Mouse (Mus musculus) left cerebral cortex, adult 8-10 months (tissue): ENCODE data around the gene Dnajc2. TPM values are rescaled to one million over a fixed set of nuclear protein-coding genes. Genes with fewer than 3 reads are reported as not detected.
A peak's percentile ranks its signal among the peaks of the same experiment; 100 is the strongest.
"Not testable (repeated sequence)": the region's sequence is repeated elsewhere in the genome, so short reads cannot be mapped to it uniquely, and the experiment has no call there.

Experiments
- DNase-seq, 2 experiments: peaks; one replicate each; pipeline ENCODE4 v3.0.0; 2022; ENCODE audit warnings: low spot score in 2 of 2
- total RNA-seq, 4 experiments: library from RNA; stranded (reverse); gene quantifications; 2 replicates each; pipeline ENCODE4 v1.2.4; 2022

The Dnajc2 gene
- total RNA-seq, 4 experiments from 2014 or later = 33.9 to 37.9 (median 37.5) TPM

DNA sequence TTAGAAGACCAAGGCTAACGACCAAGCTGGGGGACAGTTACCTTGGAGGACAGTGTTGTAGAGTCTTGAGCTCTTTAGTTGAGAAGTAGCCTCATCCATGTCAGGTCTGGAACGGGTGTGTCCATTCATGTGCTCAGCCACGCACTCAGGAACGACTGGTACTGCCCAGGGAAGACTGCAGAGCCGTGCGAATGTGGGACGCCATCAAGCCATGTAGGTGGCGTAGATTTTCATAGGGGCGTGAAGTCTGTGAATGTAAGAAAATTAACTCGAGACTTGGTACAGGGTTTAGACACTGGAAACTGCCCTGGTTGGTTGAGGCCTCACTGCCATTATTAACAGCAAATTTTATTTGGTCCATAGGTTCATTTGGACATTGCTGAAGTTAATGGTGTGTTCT lies 41.4 kb downstream of the Dnajc2 start:
- DNase-seq = no peak

DNA sequence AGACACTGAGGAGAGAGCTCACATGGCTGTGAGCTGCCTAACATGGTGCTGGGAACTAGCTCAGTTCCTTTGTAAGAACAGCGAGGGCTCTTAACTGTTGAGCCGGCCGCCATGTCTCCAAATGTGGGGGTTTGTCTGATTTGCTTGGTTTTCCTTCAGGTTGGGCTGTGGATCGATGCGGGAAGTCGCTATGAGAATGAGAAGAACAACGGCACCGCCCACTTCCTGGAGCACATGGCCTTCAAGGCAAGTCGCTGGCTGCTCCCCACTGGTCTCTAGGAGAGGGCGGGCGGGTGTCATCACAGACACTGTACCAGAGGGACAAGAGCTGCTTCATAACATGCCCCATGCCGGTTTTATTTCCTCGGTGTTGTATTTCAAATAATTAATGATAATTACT lies 45.2 kb downstream of the Dnajc2 start:
- no peak for DNase-seq

DNA sequence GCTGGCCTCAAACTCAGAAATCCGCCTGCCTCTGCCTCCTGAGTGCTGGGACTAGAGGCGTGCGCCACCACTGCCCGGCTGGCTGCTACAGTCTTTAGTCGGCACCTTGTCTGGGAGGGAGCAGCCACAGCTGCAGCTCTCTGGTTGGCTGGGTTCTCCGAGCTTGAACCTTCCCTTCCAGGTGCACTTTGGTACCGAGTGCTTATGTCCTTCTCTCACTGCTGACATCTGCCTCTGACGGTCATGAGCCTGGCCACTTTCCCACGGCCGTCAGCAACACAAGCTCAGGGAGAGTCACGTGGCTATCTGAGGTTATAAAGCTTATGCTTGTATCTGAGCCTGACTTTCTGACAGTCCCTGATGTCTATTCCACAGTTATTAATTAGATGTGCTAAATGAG lies 45.9 kb downstream of the Dnajc2 start:
- no peak for DNase-seq

DNA sequence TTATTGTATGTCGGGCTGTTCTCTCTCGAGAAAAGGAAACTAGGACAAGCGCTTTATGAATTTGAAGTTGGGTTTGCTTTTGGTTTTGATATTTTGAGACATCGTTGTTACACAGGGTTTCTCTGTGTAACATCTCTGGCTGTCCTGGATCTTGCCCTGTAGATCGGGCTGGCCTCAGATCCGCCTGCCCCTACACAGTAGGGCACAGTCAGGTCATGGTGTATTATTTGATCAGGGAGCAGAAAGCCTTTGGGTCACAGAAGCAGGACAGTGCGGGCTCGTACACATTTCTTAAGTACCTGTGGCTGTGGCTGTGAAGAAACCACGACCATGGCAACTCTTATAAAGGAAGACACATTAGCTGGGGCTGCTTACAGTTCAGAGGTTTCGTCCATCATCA lies 47.4 kb downstream of the Dnajc2 start:
- no peak for DNase-seq

DNA sequence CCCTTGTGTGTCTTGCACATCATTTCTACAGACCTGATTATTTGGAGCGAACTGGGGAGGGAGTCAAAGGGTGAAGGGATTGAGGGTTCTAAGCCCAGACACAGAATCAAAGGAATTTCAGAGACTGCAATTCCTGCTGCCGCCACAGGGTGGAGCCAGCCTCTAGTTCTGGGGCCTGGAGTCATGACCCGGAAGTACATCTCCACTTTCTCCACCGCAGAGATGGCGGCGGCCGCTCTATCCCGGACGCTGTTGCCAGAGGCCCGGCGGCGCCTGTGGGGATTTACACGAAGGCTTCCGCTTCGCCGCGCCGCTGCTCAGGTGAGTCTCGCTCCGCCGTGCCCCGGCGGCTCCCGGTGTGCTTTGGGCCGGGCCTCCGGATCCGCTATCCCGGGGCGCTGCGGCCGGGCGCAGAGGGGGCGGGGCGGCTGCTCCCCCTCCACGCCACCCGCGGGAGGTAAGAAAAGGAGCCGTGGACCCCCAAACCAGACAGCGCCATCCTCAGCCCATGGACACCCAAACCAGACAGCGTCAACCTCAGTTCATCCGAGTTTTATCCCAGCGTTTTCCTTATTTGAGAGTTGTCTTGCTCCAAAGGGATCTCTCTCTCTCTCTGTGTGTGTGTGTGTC lies 48.0 kb downstream of the Dnajc2 start, which contains the start of gene Pmpcb:
Gene Pmpcb, plus strand, starts transcription at position 186 of the 630 bp plus-strand sequence.
- DNase-seq = peak; percentile 81 to 91

DNA sequence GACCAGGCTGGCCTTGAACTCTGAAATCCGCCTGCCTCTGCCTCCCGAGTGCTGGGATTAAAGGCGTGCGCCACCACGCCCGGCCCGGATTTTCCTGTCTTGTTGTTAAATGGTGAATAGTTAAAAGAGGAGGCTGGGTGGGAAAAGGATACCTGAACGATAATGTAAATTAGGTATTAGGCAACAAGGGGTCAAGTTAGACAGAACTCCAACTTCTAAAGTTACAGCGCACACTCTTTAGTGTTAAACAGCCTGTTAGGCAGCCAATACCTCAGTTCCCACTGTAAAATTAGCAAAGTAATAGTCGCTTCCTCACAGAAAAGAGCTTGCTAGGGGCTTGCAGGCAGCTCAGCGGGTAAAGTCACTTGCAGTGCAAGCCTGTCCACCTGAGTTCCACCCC lies 49.0 kb downstream of the Dnajc2 start:
- DNase-seq = no peak

DNA sequence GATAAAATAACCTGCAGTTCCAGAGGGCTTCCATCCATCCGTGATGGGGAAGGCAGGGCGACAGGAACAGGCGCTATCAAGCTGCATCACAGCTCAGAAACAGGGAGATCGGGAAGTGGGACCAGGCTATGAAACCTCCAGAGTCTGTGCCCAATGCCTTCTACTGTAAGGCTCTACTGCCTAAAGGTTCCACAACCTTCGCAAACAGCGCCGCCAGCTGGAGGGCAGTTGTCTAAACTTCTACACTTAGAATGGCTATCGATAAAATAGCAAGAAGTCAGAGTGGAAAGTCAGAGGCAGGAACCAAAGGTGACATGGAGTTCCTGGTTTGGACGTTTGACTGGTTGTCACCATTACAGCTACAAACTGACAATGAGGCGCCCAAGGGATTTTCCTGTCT lies 49.5 kb downstream of the Dnajc2 start:
- peak; percentile 34 to 36 for DNase-seq

DNA sequence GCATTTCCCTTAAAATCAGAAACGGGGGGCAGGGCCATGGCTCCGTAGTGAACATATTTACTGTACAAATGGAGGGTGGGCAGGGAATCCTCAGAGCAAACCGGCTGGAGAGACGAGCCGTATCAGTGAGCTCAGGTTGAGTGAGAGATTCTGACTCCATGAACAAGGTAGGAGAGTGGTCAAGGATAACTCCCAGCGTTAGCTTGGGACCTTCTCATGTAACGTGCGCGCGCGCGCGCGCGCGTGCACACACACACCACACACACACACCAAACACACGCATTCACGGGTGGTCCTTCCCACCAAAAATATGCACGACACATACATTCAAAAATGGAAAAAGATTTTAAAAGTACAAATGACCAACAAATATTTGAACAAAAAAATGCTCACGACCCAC lies 50.0 kb downstream of the Dnajc2 start:
- DNase-seq = no peak

DNA sequence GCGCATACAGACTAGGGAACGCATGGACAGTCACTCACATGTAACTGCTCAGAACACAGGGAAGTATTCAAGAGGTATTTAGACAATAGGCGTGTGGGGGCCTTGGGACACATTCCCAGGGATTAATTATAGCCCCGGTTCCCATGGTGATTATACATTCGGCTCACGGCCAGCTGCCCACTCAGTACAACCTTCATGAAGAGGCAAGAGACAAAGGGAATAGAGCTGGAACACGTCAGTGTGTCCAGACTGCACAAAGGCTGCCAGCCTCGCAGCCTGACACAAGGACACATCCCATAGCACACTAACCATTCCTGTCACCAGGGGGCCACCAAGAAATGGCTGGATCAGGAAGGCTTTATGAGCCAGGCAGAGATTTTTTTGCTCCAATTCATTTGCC lies 52.1 kb downstream of the Dnajc2 start:
- DNase-seq = peak; percentile 57 to 93

DNA sequence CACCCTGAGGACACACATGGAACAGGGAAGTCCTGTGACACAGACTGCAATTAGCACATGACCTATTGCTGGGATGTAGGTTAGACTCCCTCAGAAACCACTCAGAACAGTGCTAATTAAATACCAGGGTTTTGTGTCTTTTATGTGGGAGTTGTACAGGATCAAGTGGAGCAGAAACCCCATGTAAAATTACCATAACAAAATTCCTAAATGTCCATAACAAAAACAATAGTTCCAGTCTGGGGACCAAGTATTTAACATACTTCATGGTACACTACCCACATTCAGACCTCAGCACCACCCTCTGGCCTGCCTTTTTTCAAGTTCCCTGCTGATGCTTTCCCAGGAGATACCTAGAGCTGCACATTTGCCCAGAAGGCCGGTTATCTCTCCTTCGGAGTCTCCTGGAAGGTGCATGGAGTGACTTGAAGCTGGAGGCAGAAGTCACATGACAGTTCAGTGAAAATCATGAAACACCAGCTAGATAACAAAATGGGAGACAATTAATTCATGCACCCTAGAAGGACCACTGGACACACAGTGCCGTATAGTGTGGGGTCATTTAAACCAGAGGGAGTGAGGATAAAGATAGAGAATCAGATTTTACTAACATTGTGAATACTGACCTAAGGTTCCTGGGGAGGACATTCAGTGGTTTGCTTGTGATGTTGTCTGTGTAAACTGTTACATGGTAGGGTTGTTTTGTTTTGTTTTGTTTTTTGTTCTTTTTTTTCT lies 52.7 kb downstream of the Dnajc2 start:
- DNase-seq = no peak

DNA sequence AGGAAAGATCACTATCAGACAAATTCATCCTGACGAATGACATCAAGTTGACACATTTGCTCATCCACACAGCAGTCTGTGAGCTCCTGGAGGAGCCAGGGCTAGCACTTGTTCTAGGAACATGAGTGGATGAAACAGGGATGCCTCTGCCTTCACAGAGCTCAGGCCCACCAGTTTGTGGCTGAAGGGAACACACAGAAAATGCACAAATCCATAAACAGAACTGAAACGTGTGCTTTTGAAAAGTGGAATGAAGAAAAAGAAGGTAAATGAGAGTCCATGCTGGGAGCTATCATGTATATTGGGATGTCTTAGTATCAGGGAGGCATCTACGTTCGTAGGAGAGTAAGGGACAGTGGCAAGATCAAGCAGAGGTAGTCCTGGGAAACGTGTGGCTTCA lies 55.9 kb downstream of the Dnajc2 start:
- no peak for DNase-seq

DNA sequence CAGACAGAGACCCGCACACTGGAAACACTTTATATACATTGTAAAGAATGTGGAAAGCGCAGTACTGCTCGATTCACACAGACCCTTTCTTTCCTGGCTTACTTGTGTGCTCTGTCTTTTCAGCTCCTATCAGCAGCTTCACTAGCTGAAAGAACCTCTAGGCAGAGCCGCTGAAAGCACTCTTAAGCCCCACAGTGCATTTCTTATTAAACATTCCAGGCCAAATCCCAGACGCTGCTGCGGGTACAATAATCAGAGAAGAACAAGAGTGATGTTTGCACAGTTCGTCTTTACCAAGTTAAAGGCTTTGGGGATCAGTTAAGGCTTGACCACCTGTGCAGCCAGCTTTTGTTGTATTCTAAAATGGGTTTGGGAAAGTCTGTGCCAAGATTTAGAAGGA lies 60.2 kb downstream of the Dnajc2 start:
- no peak for DNase-seq

DNA sequence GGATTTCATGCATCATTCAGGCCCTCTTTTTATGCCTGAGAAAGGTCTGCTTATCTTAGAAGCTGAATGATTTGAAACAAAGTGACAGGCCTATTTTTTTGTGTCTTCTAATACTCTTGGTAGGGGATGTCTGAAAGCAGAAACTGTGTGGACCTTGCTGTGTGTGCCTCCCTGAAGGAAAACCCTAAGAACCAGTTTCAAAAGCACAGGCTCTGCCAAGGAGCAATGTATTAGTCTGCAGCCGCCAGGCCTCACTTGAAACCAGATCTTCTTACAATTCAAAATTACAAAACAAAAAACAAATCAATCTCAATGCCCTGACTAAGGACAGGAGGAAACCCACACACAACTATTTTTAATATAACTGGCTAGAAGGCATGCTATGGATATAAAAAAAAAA lies 60.6 kb downstream of the Dnajc2 start:
- DNase-seq = no peak

DNA sequence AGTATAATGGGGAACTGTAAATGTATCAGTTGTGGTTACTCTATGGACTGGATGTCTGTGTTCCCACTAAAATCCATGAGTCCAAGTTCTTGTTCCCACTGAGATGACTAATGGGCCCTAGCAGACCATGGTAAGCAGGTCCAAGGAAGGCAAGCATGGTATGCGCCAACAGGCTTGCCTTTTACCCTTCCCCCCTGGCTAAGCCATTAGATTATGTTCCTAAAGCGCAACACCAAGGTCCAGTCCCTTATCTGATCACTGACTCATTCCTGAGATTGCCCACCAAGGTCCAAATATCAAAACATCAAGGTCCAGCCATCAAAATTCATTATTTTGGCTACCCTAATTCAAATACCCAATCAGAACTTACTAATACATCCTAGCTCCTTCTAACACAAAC lies 65.8 kb downstream of the Dnajc2 start:
- no peak for DNase-seq

DNA sequence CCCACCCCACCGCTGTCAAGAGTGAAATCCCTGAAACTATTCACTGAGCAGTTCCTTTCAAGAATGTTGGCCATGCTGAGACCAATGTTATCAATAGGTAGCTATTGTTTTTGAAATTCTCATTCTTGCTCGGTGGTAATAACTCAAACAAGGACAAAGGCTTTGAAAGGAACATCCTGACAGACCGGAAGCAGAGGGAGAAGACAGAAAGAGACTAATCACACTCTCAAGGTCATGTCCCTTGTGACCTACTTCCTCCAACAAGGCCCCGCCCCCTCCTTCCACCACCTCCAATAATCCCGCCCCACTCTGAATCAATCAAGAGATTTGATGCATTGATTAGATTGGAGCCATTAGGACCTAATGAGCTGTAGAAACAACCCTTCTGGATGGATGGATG lies 66.5 kb downstream of the Dnajc2 start:
- DNase-seq = no peak

DNA sequence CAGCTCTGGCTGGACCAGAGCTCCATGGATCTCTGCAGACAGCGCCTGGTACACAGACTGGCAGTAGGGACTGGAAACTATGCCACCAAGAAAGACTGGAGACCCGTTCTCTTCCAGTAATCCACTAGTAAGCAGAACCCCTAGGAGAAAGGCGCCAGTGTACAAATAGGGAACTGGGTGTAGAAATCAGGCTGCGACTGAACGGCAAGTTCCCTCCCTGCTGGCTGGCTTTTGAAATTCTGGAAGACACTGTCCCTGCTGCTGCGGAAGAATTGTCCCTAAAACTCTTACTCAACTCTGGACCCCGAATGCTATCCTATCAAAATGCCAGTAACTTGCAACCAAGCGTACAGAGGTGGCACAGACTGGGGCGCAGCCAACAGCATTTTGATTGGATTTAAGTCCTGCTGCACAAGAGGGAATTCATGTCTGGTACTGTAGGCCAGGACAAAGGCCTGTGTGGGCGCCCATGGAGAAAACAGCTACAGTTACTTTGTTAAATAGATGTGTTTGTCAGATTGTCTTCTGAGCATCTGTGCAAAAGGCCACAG lies 67.8 kb downstream of the Dnajc2 start:
- DNase-seq = no peak

DNA sequence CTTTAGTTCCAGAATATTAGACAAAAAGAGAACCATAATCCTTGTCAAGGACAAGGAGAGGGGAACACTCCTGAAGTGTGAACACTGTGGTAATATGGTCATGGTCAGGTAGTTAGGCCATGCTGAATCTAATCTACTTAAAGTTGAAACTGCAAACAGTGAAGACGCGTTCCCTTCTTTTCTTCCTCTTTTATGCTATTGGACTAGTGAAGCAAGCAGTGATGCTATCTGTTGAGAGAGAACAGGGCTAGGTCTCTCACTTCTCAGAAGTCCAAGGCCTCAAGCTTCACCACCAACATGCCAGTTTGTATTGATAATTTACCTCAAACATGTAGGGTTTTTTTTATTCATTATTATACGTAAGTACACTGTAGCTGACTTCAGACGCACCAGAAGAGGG lies 70.6 kb downstream of the Dnajc2 start:
- no peak for DNase-seq

DNA sequence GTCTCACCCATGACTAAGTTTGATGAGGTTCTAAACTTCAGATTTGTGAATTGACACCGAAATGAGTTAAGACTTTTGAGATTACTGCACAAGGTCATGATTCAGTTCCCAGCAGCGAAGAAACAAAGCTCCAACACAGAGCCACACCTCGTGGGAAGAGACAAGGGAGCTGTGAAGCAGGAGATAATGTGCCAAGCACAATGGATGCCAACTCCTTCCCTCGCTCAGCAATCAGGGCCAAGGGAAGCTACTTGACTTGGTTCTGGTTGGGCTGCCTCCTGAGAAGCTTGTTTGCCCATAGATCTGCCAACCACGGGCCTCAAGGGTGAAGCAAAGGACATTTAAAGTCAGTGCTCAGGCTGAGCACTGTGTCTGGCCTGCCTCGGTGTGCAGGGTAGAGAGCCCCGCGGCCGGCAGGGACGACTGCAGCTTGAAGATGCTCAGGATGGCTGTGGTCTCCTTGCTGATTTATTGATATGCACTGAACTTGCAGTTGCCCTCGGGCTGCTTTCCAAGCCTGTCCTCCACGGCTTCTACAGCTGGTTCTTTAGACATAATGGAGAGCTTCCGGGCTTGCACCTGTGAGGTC lies 72.8 kb downstream of the Dnajc2 start:
- DNase-seq = no peak

DNA sequence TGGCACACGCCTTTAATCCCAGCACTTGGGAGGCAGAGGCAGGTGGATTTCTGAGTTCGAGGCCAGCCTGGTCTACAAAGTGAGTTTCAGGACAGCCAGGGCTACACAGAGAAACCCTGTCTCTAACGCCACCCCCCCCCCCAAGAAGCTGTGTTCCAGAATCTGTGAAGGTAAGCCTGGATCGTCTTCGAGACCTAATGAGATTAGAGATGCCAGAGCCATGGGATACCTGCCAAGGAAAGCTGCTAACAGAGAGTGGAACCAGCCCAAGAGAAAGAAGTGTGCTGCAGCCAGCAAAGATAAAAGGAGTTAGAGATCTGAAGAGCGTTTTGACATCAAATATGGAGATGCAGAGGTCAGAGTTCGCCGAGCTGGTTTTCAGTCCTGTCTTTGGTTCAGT lies 77.0 kb downstream of the Dnajc2 start:
- not testable (repeated sequence) for DNase-seq
